ENCODE assay signal across 9 mouse cellular contexts in the genomic region with DNA sequence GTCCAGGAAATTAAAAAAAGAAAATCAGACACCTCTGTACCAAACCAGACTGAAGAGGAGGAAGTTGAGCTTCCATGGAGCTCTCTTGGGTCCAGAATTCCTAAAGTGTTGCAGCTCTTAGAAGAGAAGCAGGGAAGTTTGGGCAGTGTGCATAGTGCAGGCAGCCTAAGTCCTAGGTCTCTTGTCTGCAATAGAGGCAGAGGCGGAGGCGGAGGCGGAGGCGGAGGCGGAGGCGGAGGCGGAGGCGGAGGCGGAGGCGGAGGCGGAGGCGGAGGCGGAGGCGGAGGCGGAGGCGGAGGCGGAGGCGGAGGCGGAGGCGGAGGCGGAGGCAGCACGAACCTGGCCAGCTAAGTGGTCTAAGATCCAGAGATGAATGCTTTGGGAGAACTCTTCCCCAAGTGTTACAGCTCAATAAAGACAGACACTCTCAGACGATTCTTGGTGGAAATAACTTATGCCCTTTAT. TPM values are rescaled to one million over a fixed set of nuclear protein-coding genes. Genes with fewer than 3 reads are reported as not detected.
DNase-seq lines count a peak whose midpoint lies in the region; ATAC-seq and TF ChIP-seq lines count a peak whose summit lies in the region.
"Had no signal": no experiment of that assay in that cellular context is flagged by ENCODE, and none has a peak within 500 bp of the region (broad histone marks: within the 10 kb centered on the region; RNA-seq: fewer than 3 reads in every experiment).

No protein-coding gene starts in this region.

- H3K9me3 ChIP-seq in heart, embryonic 10.5 days = no peaks in the 10 kb centered on the region
- no peaks in the 10 kb centered on the region for H3K9me3 ChIP-seq in lung, embryonic 14.5 days (ENCODE audit: low read depth, low read length)

- no peak overlapping the region for H3K9ac ChIP-seq in lung, embryonic 14.5 days

- peaks cover 25% of the 10 kb centered on the region for H3K4me1 ChIP-seq in heart, embryonic 10.5 days
- peaks cover 43% of the 10 kb centered on the region for H3K4me1 ChIP-seq in lung, embryonic 14.5 days (ENCODE audit: insufficient read depth)

- no peaks in the 10 kb centered on the region for H3K27me3 ChIP-seq in heart, embryonic 10.5 days (ENCODE audit: insufficient read depth, poor library complexity, severe bottlenecking)
- no peaks in the 10 kb centered on the region for H3K27me3 ChIP-seq in lung, embryonic 14.5 days (ENCODE audit: insufficient read depth, low read length)

- WGBS in heart, embryonic 10.5 days = 1% methylated on average over 12 of the region's 23 CpGs
- WGBS in lung, embryonic 14.5 days = under 1% methylated on average over 10 of the region's 23 CpGs

- H3K27ac ChIP-seq in heart, embryonic 10.5 days = peak overlapping the region; percentile 36; the same call in 1 of the 2 replicates
- peak overlapping the region; percentile 94 for H3K27ac ChIP-seq in lung, embryonic 14.5 days (ENCODE audit: low read depth)

- no peak for TF ChIP-seq CTCF in lung, embryonic 14.5 days (IDR thresholded peaks at IDR 0.05; ENCODE audit: low read depth)

- no peaks in the 10 kb centered on the region for H3K36me3 ChIP-seq in heart, embryonic 10.5 days
- no peaks in the 10 kb centered on the region for H3K36me3 ChIP-seq in lung, embryonic 14.5 days (ENCODE audit: insufficient read depth)

- peak; percentile 15 for DNase-seq in right cerebral cortex, adult 18-20 months
- no peak for DNase-seq in right cerebral cortex, adult 2 months (ENCODE audit: low spot score in 2 of 2)
- DNase-seq in cerebellum, postnatal 36 days = peak; percentile 34 to 45
- no peak for DNase-seq in heart, embryonic 10.5 days (ENCODE audit: low spot score)
- DNase-seq in kidney, adult 18-20 months = peak; percentile 80
- DNase-seq in lung, embryonic 14.5 days = peak; percentile 77
- peak; percentile 48 to 52 for DNase-seq in spleen, postnatal 36 days (ENCODE audit: low spot score in 2 of 2)
- DNase-seq in frontal cortex, postnatal 36 days (ENCODE audit: low spot score in 2 of 2) = no peak

- H3K4me2 ChIP-seq in lung, embryonic 14.5 days = peak overlapping the region; percentile 44

- no peak overlapping the region for H3K4me3 ChIP-seq in heart, embryonic 10.5 days
- H3K4me3 ChIP-seq in lung, embryonic 14.5 days (ENCODE audit: low read depth, low read length) = peak overlapping the region; percentile 6
- H3K4me3 ChIP-seq: myocyte had no signal

- peak; percentile 45; the same call in 1 of the 2 replicates for ATAC-seq in lung, embryonic 14.5 days (ENCODE audit: insufficient read depth)

RNA-seq across cellular contexts. Expression of gene Myof, which starts 12.7 kb away (rescaled TPM):
- polyA plus RNA-seq in heart, embryonic 10.5 days (2016; fragmentation: Nextera tagmentation; extraction: Ambion mirVana) = 4.0 and 4.6 TPM in 2 replicates
- 37.9 and 41.0 TPM in 2 replicates for polyA plus RNA-seq in lung, embryonic 14.5 days (2014; fragmentation: Nextera tagmentation; extraction: Ambion mirVana)

RNA-seq across cellular contexts. Expression of gene Cep55, which starts 24.1 kb away (rescaled TPM):
- polyA plus RNA-seq in heart, embryonic 10.5 days (2016; fragmentation: Nextera tagmentation; extraction: Ambion mirVana) = 30.0 and 31.8 TPM in 2 replicates
- polyA plus RNA-seq in lung, embryonic 14.5 days (2014; fragmentation: Nextera tagmentation; extraction: Ambion mirVana) = 44.5 and 47.7 TPM in 2 replicates

Comparison
In these comparisons a context has a peak if more than half of its experiments do, and no peak if none do; other contexts are left out.
1. DNase-seq: peak in right cerebral cortex, adult 18-20 months (single experiment), cerebellum, postnatal 36 days (2 of 2), kidney, adult 18-20 months (single experiment), lung, embryonic 14.5 days (single experiment) and spleen, postnatal 36 days (2 of 2); none in right cerebral cortex, adult 2 months (0 of 2), heart, embryonic 10.5 days (single experiment) and frontal cortex, postnatal 36 days (0 of 2).